Mouse (Mus musculus) embryonic facial prominence, embryonic 10.5 days (tissue): ENCODE data around the gene Txndc11. TPM values are rescaled to one million over a fixed set of nuclear protein-coding genes. Genes with fewer than 3 reads are reported as not detected.
A peak's percentile ranks its signal among the peaks of the same experiment; 100 is the strongest.

ENCODE experiments used
- DNase-seq: peaks from one replicate; pipeline ENCODE4 v3.0.0-alpha.2; 2017; ENCODE audit warnings: low spot score
- H3K27ac ChIP-seq: fragments of 300-500 bp; sonication (generic); replicated peaks from 2 replicates; pipeline ENCODE4 v1.5.1; 2016; ENCODE audit warnings: mild to moderate bottlenecking
- H3K27me3 ChIP-seq: fragments of 300-500 bp; sonication (generic); replicated peaks from 2 replicates; pipeline ENCODE4 v1.6.1; 2016; ENCODE audit warnings: low read depth, mild to moderate bottlenecking; ENCODE audit not compliant: poor library complexity, severe bottlenecking
- H3K36me3 ChIP-seq: fragments of 300-500 bp; sonication (generic); replicated peaks from 2 replicates; pipeline ENCODE4 v1.6.1; 2016; ENCODE audit warnings: mild to moderate bottlenecking, moderate library complexity
- H3K4me1 ChIP-seq: fragments of 300-500 bp; sonication (generic); 2 replicates; pipeline ENCODE4 v1.6.1; 2016
- H3K4me3 ChIP-seq: fragments of 300-500 bp; sonication (generic); 2 replicates; pipeline ENCODE4 v1.5.1; 2016; ENCODE audit warnings: mild to moderate bottlenecking, moderate library complexity
- H3K9me3 ChIP-seq: fragments of 300-500 bp; sonication (generic); 2 replicates; pipeline ENCODE4 v1.6.1; 2016; ENCODE audit warnings: mild to moderate bottlenecking
- WGBS: fragments of 180-500 bp; shearing (Covaris S2); methylation state at CpG from one replicate; pipeline ENCODE4 v1.1.7; 2016; 5-methylcytosine and 5-hydroxymethylcytosine counted together
- polyA plus RNA-seq: library from polyadenylated mRNA; unstranded; fragments of >200 nt; fragmentation: Nextera tagmentation; extraction: Ambion mirVana; gene quantifications from 2 replicates; pipeline ENCODE4 v1.2.1, GENCODE M21; 2016

The Txndc11 gene
- polyA plus RNA-seq, 1 experiment from 2014 or later = 27.9 TPM

- Histone ChIP-seq H3K4me3 (no peak overlapping the region), H3K9me3 (no peaks in the 10 kb centered on the region), H3K36me3 (no peaks in the 10 kb centered on the region), H3K27ac (no peak overlapping the region), H3K27me3 (no peaks in the 10 kb centered on the region), H3K4me1 (peaks cover 7% of the 10 kb centered on the region)
- WGBS = 72% methylated on average over 6 of the region's 6 CpGs
- DNase-seq = no peak
Measured at GRCm38 (mm10) chr16:11054409-11054808, 80.0 kb downstream of the Txndc11 start.

- no peak for DNase-seq
- Histone ChIP-seq H3K36me3 (no peaks in the 10 kb centered on the region), H3K4me3 (no peak overlapping the region), H3K27ac (no peak overlapping the region), H3K4me1 (peaks cover 5% of the 10 kb centered on the region), H3K27me3 (no peaks in the 10 kb centered on the region), H3K9me3 (no peaks in the 10 kb centered on the region)
- 86% methylated on average over 11 of the region's 11 CpGs for WGBS
Measured at GRCm38 (mm10) chr16:11051134-11051533, 83.3 kb downstream of the Txndc11 start.

GRCm38 (mm10) chr16:11050226-11050625 is 84.2 kb downstream of the Txndc11 start:
- no peak overlapping the region for H3K27ac ChIP-seq
- DNase-seq = no peak
- H3K9me3 ChIP-seq = no peaks in the 10 kb centered on the region
- peaks cover under 1% of the 10 kb centered on the region for H3K4me1 ChIP-seq
- 88% methylated on average over 2 of the region's 2 CpGs for WGBS
- no peaks in the 10 kb centered on the region for H3K27me3 ChIP-seq
- H3K4me3 ChIP-seq = no peak overlapping the region
- H3K36me3 ChIP-seq = no peaks in the 10 kb centered on the region

- Histone ChIP-seq H3K9me3 (no peaks in the 10 kb centered on the region), H3K27ac (no peak overlapping the region), H3K36me3 (no peaks in the 10 kb centered on the region), H3K4me1 (peaks cover 5% of the 10 kb centered on the region), H3K27me3 (no peaks in the 10 kb centered on the region), H3K4me3 (no peak overlapping the region)
- WGBS = 90% methylated on average over 7 of the region's 7 CpGs
- DNase-seq = no peak
Measured at GRCm38 (mm10) chr16:11047130-11047529, 87.3 kb downstream of the Txndc11 start.

GRCm38 (mm10) chr16:11046437-11046836 is 88.0 kb downstream of the Txndc11 start:
- Histone ChIP-seq H3K9me3 (no peaks in the 10 kb centered on the region), H3K36me3 (no peaks in the 10 kb centered on the region), H3K4me3 (no peak overlapping the region), H3K27ac (no peak overlapping the region), H3K4me1 (peaks cover 5% of the 10 kb centered on the region), H3K27me3 (no peaks in the 10 kb centered on the region)
- DNase-seq = no peak
- WGBS = 89% methylated on average over 7 of the region's 7 CpGs

- H3K4me1 ChIP-seq = peaks cover 5% of the 10 kb centered on the region
- DNase-seq = no peak
- no peak overlapping the region for H3K27ac ChIP-seq
- H3K9me3 ChIP-seq = no peaks in the 10 kb centered on the region
- H3K4me3 ChIP-seq = no peak overlapping the region
- WGBS = 90% methylated on average over 5 of the region's 5 CpGs
- H3K36me3 ChIP-seq = no peaks in the 10 kb centered on the region
- H3K27me3 ChIP-seq = no peaks in the 10 kb centered on the region
Measured at GRCm38 (mm10) chr16:11043239-11043638, 91.2 kb downstream of the Txndc11 start.

GRCm38 (mm10) chr16:11040603-11041002 is 93.8 kb downstream of the Txndc11 start:
- 70% methylated on average over 2 of the region's 2 CpGs for WGBS
- no peaks in the 10 kb centered on the region for H3K36me3 ChIP-seq
- peaks cover 11% of the 10 kb centered on the region for H3K4me1 ChIP-seq
- no peak overlapping the region for H3K27ac ChIP-seq
- no peak for DNase-seq
- H3K4me3 ChIP-seq = no peak overlapping the region
- peaks cover 10% of the 10 kb centered on the region for H3K27me3 ChIP-seq
- H3K9me3 ChIP-seq = no peaks in the 10 kb centered on the region

- WGBS = 27% methylated on average over 15 of the region's 15 CpGs
- H3K4me3 ChIP-seq = no peak overlapping the region
Measured at GRCm38 (mm10) chr16:11035790-11036431, 98.5 kb downstream of the Txndc11 start.

GRCm38 (mm10) chr16:11035273-11035672 is 99.2 kb downstream of the Txndc11 start:
- WGBS = 83% methylated on average over 9 of the region's 9 CpGs
- DNase-seq = no peak
- H3K4me3 ChIP-seq = no peak overlapping the region
- H3K4me1 ChIP-seq = peaks cover 7% of the 10 kb centered on the region
- H3K27me3 ChIP-seq = peaks cover 10% of the 10 kb centered on the region
- no peaks in the 10 kb centered on the region for H3K9me3 ChIP-seq
- no peaks in the 10 kb centered on the region for H3K36me3 ChIP-seq
- H3K27ac ChIP-seq = no peak overlapping the region

More at GRCm38 (mm10) chr16:11035790-11036431, 98.5 kb downstream of the Txndc11 start:
- DNase-seq = peak; percentile 85
- Histone ChIP-seq H3K4me1 (peaks cover 7% of the 10 kb centered on the region), H3K9me3 (no peaks in the 10 kb centered on the region), H3K36me3 (no peaks in the 10 kb centered on the region), H3K27me3 (peaks cover 10% of the 10 kb centered on the region), H3K27ac (no peak overlapping the region)

GRCm38 (mm10) chr16:11034193-11034803 is 100.2 kb downstream of the Txndc11 start:
- no peaks in the 10 kb centered on the region for H3K9me3 ChIP-seq
- H3K4me1 ChIP-seq = peaks cover 7% of the 10 kb centered on the region
- 4% methylated on average over 4 of the region's 4 CpGs for WGBS
- H3K4me3 ChIP-seq = no peak overlapping the region
- no peak overlapping the region for H3K27ac ChIP-seq
- DNase-seq = peak; percentile 87
- peaks cover 10% of the 10 kb centered on the region for H3K27me3 ChIP-seq
- no peaks in the 10 kb centered on the region for H3K36me3 ChIP-seq

GRCm38 (mm10) chr16:11031320-11031719 is 103.1 kb downstream of the Txndc11 start:
- Histone ChIP-seq H3K4me3 (no peak overlapping the region), H3K27ac (no peak overlapping the region), H3K9me3 (no peaks in the 10 kb centered on the region), H3K4me1 (peaks cover 6% of the 10 kb centered on the region), H3K27me3 (peaks cover under 1% of the 10 kb centered on the region; the same call in 1 of the 2 replicates), H3K36me3 (no peaks in the 10 kb centered on the region)
- no peak for DNase-seq
- 67% methylated on average over 3 of the region's 3 CpGs for WGBS

- 82% methylated on average over 4 of the region's 4 CpGs for WGBS
- Histone ChIP-seq H3K27me3 (no peaks in the 10 kb centered on the region), H3K4me1 (peaks cover under 1% of the 10 kb centered on the region; the same call in 1 of the 2 replicates), H3K9me3 (no peaks in the 10 kb centered on the region), H3K4me3 (no peak overlapping the region), H3K27ac (no peak overlapping the region), H3K36me3 (no peaks in the 10 kb centered on the region)
- no peak for DNase-seq
Measured at GRCm38 (mm10) chr16:11030844-11031243, 103.6 kb downstream of the Txndc11 start.

GRCm38 (mm10) chr16:11028206-11028605 is 106.2 kb downstream of the Txndc11 start:
- no peak overlapping the region for H3K4me3 ChIP-seq
- H3K27me3 ChIP-seq = no peaks in the 10 kb centered on the region
- H3K36me3 ChIP-seq = no peaks in the 10 kb centered on the region
- WGBS = 82% methylated on average over 7 of the region's 7 CpGs
- DNase-seq = no peak
- H3K27ac ChIP-seq = no peak overlapping the region
- H3K4me1 ChIP-seq = no peaks in the 10 kb centered on the region
- H3K9me3 ChIP-seq = no peaks in the 10 kb centered on the region
